Mouse (Mus musculus) R1 (cell line): ENCODE measurements at regions not wholly inside any gene's neighbourhood (a gene's known extent, or its start where the extent isn't known, plus 50 kb on each side); places are given as distances from the start of the nearest gene placed in this dataset.

ENCODE experiments used
- DNase-seq: peaks from one replicate; pipeline ENCODE4 v3.0.0-alpha.2; 2018; ENCODE audit warnings: low read depth, low spot score

DNA sequence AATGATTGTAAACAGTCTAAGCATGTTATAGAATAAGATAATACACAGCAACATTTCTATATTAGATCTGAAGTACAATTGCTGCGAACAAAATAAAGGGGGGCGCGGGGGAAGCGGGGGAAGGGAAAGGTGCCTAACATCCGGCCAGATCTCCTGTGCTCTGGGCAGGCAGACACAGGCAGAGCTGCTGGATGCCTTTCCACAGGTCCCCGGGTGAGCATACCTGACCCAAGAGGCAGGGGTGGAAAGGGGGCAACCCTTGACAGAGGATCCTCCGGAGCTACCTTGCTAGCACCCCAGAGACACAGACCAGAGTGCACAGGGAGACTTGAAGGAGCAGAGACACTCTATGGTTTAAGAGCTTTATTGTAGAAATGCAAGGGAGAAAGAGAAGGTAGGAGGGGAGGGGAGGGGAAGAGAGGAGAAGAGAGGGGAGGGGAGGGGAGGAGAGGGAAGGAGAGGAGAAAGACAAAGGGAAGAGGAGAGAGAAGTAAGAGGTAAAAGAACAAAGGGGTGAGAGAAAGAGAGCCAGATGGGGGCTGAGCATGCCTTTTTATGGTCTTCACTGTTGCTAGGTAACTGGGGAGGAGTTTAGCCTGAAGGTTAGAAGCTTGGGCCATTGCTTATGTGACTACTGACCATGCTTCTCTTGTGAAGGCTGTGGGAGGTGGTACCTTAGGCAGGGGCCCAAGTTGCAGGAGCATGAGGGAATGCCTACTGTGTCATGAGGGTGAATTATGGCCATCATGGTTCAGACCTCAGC, 308.2 kb upstream of the Negr1 start:
- DNase-seq = no peak

DNA sequence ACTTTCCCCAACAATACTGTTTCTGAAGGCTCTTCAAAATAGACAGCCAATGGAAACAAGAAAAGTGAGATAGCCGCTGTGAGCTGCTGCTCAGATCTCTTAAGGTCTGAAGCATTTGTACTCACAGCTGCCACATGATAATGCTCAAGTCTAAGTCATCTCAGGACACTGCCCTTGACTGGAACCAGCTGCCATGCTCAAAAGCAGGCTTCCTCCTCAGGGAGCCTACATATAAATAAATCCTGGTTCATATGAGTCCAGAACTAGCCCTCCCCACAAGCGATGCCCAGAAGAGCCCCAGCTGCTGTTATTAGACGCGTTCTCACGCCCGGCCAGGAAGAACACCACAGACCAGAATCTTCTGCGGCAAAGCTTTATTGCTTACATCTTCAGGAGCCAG, 304.9 kb upstream of the Negr1 start:
- no peak for DNase-seq

GRCm38 (mm10) chr3:156264654-156265053, 296.9 kb upstream of the Negr1 start:
- no peak for DNase-seq

DNA sequence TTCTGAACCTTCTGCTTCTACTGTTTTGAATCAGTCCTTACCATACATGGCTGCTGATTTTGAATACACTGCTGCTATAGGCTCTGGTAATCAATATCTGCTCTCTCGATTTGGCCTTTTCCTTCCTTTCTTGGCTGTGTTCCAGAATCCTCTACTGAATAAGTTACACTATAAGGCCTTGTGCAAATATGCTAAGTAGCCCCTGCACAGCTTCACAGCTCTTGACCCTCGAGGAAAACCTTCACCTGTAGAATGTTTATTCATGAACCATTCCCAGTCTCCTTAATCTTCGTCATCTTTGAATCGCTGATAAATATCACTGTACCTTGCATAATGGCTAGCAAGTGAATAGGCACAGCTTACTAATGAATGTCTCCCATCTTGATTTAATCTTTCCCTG, 293.9 kb upstream of the Negr1 start:
- no peak for DNase-seq

GRCm38 (mm10) chr3:156299984-156300770, 261.4 kb upstream of the Negr1 start:
- DNase-seq = no peak

- no peak for DNase-seq
Observed at GRCm38 (mm10) chr3:156301302-156301701, 260.3 kb upstream of the Negr1 start.

DNA sequence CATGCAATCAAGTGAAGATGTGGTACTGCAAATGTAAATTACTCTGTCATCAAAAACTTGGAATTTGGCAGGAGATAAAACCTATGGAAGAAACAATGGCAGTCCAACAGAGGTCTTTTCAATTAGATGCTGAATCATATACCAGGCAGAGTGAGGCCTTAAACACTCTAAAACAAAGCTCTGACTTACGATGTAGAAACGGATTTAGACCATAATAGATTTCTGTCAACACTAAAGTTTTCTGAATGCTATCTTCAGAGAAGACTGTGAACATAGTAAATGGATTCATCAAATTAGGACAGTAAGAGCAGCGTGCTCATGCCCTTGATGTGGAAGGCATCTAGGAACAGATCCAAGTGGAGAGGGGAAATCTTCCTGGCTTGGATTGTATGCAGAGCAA, 259.8 kb upstream of the Negr1 start:
- no peak for DNase-seq

- no peak for DNase-seq
Observed at GRCm38 (mm10) chr3:156304174-156304573, 257.4 kb upstream of the Negr1 start.

GRCm38 (mm10) chr3:156305064-156305463, 256.5 kb upstream of the Negr1 start:
- DNase-seq = peak; percentile 1

DNA sequence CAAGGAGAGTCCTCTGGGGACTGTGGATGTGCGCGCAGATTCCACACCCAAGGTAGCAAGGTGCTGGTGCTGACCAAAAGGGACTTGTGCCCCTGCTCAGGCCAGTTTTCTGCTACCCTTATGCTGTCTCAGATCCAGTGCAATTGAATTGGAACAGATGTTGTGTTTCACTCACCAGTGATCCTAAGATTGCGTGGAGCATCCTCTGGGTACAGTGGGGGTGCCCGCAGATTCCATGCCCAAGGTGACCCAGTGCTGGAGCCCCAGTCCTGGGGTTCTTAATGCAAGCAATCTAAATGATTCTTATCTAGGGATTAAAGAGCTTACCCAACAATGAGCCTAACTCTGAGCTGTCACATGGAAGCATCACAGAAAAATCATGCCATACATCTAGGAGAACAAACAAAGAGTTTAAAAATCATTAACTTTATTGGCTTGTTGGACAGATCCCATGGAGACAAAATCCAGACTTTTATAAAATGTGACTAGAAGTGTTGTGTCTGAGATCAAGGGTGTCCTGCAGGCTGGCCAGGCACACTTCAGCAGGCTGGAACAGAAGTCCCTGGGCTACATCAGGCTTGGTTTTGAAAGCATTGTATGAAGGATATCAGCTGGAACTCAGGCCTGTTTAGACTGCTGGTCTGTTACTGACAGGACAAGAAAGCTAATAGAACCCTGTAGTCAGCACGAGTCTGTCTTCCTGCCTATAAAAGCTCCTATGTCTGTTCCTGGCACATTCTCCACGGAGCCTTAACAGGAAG, 226.4 kb upstream of the Negr1 start:
- DNase-seq = no peak

DNA sequence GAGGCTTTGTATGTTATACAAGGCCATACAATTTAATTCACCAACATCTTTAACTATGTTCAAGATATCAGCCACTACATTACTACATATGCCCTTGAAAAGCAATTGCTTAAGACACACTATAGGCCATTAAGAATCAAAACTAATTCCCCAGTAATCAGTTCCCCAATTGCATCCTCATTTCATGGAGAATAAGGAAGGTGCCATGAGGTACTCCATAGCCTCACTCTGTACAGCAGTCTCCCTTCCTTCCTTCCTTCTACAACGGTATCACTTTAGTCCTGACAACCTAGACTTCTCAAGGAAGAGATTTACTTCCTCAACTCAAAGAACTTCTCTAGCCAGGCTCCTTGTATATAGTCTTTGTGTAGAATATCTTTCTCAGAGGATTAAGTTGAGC, 220.1 kb upstream of the Negr1 start:
- DNase-seq = no peak

- DNase-seq = no peak
Observed at GRCm38 (mm10) chr3:156351727-156352126, 209.9 kb upstream of the Negr1 start.

DNA sequence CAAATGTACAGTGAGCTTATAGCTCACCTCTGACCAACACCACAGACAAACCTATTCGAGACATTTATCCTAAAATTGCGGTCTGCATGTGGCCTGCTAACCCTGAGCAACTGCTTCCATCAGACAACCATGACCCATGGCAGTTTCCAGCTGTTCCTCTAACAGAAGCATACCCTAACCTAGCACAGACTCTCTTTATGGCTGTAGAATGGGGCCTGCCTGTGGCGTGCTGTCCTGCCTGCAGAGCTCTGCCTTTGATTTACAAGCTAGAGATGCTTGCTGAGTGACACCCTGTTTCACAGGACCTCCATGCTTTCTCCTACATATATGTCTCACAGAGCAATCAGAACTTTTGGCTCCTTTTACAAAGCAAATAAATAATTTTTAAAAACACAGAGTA, 208.2 kb upstream of the Negr1 start:
- no peak for DNase-seq

- DNase-seq = no peak
Observed at GRCm38 (mm10) chr3:156353841-156354473, 207.6 kb upstream of the Negr1 start.

DNA sequence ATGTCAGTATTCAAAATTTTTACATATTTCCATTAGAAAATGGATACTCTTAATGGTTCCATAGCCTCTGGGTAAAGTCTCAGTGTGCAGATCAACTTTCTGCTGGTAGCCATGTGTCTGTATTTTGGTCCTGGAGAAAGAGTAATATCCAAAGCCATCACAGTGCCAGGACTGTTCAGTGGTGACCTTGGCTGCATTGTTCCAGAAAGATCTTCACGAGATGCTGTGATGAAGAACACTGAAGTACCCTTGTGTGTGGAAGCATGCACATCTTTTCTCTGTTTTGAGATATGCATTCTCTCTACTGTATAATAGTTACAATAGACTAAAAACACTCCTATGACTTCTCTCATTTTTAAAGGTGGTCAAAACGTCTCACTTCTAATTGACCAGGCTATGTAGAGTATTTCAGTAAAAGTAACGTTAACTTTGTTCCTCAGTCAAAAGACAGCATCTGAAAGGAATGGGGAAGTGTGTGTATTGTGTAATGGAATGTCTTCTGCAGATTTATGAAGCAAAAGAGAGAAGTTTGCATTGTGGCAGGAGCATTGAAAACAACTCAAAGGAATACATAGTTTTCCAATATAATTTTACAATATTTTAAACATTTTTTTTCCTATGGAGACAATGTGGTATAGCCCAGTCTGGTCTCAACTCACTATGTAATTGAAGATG, 192.8 kb upstream of the Negr1 start:
- no peak for DNase-seq

DNA sequence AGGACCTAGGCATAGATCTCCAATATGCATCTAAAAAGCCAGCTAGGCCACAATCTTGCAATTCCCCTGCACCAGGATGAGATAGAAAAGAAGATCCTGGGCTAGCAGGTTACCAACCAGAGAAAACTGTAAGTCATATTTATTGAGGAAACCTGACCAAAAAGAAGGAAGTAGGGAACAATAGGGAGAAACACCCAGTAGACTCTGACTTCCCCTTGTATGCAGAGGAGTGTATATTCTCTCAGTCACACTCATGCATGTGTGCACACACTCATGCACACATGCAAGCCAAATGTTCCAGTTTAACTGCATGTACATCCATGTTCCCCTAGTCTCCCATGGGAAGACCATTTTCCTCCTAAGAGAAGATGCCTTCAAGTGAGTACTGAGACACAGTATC, 184.9 kb upstream of the Negr1 start:
- no peak for DNase-seq

GRCm38 (mm10) chr3:156382919-156383318, 178.7 kb upstream of the Negr1 start:
- DNase-seq = no peak

DNA sequence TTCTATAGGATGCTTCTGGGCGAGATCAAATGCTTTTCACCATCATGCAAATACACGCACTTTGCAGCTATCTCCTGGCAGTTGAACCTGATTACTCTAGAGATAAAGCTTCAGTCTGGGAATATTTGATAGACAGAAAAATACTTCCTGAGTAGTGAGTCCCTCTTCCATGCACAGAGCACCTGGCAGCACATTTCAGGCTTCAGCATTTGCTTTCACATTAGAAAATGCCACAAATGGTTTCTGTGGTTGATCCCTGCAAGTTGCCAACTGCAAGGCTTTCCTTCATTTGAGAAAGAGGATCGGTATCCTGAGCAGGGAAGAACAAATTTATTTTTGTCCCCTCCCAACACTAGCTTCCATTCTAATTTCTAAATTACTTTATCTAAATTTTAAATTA, 155.5 kb upstream of the Negr1 start:
- no peak for DNase-seq

GRCm38 (mm10) chr3:156407112-156407511, 154.5 kb upstream of the Negr1 start:
- DNase-seq = no peak

GRCm38 (mm10) chr3:156410126-156410525, 151.5 kb upstream of the Negr1 start:
- DNase-seq = no peak

- DNase-seq = no peak
Observed at GRCm38 (mm10) chr3:156412757-156413156, 148.8 kb upstream of the Negr1 start.
